Mouse (Mus musculus): Measurements from ENCODE around the gene Lpgat1. TPM values are rescaled to one million over a fixed set of nuclear protein-coding genes. Genes with fewer than 3 reads are reported as not detected.

Gene Lpgat1
- polyA plus RNA-seq, 1 experiment, result 1.9 TPM

DNA sequence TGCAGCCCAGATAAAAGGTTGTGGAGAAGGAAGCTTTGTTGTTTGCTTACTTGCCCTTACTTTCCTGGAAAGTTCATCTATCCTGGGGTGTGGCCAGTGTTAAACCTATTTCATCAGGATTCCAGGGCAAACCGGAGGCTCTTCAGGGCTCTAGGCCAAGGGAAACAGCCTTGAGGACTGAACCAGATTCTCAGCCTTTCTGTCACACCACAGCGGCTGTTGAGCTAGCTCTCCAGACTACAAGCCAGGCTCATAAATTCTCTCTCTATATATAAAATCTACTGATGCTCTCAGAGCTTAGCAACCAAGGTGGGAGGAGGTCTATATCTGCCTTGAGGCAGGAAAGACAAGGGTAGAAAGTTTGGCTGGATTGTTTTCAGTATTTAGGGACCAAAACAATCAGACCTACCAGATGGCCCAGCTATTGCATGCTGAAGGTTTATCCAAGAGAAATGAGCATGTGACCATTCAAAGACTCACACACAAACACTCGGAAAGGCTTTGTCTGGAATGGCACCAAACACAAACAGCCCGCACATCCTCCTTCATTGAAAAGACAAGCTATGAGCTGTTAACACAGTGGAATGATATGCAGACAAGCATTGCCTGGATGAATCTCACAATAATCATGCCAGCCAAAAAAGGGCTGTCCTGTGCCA, 78.7 kb downstream of the Lpgat1 start:
- H3K4me1 ChIP-seq, result peaks cover 33% of the 10 kb centered on the region
- H3K27me3 ChIP-seq (replicated peaks), result peaks cover 8% of the 10 kb centered on the region
- H3K4me3 ChIP-seq (replicated peaks), result no peak overlapping the region
- H3K9me3 ChIP-seq, result peaks cover 33% of the 10 kb centered on the region
- TF ChIP-seq FLI1 (IDR thresholded peaks at IDR 0.05; ENCODE audit: low read length) (no peak), GATA1 (IDR thresholded peaks at IDR 0.05; ENCODE audit: borderline replicate concordance, low read length) (no peak)
- H3K36me3 ChIP-seq (replicated peaks; ENCODE audit: low read length), result no peaks in the 10 kb centered on the region

DNA sequence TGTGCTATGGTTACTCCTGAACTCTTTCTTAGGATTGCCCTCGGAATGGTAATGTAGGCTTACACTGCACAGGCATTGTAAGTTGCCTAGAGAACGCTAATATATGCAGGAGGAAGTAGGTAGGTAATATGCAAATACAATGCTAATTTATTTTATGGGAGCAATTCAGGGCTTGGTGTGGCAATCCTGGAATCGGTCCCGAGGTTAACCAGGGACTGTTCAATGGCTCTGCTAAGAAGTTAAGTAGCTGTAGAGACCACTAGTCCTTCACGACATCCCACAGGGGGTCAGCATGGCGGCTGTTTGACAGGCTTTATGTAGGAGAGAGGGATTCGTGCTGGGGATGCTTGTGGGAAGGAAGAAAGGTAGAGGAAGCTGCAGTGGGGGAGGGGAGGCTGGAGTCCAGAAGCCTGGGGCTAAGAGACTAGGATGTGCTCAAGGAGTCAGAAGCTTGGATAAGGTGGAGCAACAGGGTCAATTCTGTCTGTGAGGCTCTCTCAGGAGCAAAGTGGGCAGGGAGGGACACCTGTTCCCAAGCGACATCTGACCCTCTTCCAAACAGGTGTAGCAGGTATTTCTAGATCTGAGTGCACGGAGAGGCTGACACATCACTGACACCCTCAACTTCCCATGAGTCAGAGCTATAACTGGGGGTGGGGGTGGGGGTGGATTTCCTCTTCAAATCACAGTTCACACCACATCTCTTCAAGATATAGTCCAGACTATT, 84.6 kb downstream of the Lpgat1 start:
- Histone ChIP-seq H3K4me1 (peaks cover 43% of the 10 kb centered on the region), H3K36me3 (replicated peaks; ENCODE audit: low read length) (no peaks in the 10 kb centered on the region), H3K4me3 (replicated peaks) (no peak overlapping the region), H3K9me3 (peaks cover 50% of the 10 kb centered on the region), H3K27me3 (replicated peaks) (peaks cover 17% of the 10 kb centered on the region)
- TF ChIP-seq FLI1 (IDR thresholded peaks at IDR 0.05; ENCODE audit: low read length), result no peak

DNA sequence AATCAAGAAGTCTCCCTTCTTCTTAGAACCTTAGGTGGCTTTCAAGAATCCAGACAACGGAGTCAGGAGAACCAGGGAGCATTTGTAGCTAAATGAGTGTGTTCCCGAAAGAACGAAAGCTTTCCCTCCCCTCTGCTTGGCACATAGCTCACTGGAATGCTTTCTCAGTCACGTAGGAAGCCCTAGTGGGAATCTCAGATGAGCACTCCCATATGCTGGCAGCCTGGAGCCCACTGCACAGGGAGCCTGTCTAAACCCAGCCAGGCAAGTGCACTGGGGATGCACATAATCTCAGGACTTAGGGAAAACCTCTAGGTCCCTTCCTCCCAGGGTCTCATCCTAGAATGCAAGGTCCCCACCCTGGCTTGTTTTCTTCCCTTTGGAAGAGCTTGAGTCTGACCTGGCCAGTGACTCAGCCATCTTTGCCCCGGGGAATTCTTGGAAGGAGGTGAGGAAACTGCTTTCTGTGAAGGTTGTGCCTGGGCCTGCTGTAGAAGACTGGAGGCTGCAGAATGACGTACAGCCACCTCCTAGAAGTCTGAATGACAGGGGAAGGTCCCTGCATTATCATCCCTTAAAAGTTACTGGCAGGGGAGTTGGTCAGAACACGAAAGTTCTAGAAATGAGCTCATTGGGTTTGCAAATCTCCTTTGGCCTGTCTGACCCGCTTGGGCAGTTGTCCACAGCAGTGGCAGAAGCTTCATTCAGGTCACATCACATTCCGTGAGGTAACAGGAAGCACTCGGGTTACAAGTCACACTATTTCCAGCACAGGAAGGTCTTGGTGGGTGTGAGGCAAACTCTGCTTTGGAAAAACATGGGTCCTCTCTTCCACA, 85.4 kb downstream of the Lpgat1 start:
- Histone ChIP-seq H3K27me3 (replicated peaks) (peaks cover 17% of the 10 kb centered on the region), H3K36me3 (replicated peaks; ENCODE audit: low read length) (no peaks in the 10 kb centered on the region), H3K4me3 (replicated peaks) (no peak overlapping the region), H3K4me1 (peaks cover 36% of the 10 kb centered on the region), H3K9me3 (peaks cover 48% of the 10 kb centered on the region)
- no peak for TF ChIP-seq GATA1 (IDR thresholded peaks at IDR 0.05; ENCODE audit: borderline replicate concordance, low read length)

DNA sequence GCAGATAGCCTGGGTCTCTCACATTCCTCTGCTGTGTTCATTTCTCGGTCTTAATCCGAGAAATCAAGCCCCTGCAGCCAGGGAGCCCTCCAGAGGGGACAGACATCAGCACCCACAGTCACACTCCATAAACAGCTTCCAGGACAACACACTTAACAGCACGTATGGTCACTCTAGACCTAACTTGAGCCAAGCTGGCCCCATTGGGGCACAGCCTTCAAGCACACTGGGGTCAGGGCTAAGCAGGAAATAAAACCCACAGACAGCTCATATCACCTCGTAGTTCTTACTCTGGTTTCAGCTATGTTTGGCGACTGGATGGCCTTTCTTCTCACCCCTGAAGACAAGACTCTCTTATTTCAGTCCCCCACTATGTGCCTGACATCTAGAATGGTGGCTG, 87.1 kb downstream of the Lpgat1 start:
- Histone ChIP-seq H3K4me3 (replicated peaks) (no peak overlapping the region), H3K36me3 (replicated peaks; ENCODE audit: low read length) (no peaks in the 10 kb centered on the region), H3K27me3 (replicated peaks) (peaks cover 19% of the 10 kb centered on the region), H3K4me1 (peaks cover 31% of the 10 kb centered on the region), H3K9me3 (peaks cover 37% of the 10 kb centered on the region)
- TF ChIP-seq FLI1 (IDR thresholded peaks at IDR 0.05; ENCODE audit: low read length), result no peak
- no peak for TF ChIP-seq GATA1 (IDR thresholded peaks at IDR 0.05; ENCODE audit: borderline replicate concordance, low read length)

DNA sequence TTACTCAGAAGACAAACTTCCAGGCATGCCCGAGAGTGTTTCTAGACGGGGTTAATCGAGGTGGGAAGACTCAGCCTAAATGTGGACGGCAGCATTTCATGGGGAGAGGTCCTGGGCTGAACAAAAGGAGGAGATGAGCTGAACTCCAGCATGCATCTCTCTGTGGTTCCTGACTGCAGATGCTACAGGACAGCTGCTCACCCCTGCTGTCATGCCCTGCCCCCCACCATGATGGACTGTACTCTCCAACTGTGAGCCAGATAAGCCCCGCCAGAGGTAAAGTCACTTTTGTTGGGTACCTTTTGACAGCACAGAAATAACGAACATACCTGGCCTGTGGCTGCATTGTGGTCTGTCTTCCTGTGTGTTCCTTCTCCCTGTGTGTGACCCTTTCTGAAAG, 88.2 kb downstream of the Lpgat1 start:
- Histone ChIP-seq H3K9me3 (peaks cover 36% of the 10 kb centered on the region), H3K4me1 (peaks cover 31% of the 10 kb centered on the region), H3K36me3 (replicated peaks; ENCODE audit: low read length) (no peaks in the 10 kb centered on the region), H3K27me3 (replicated peaks) (peaks cover 21% of the 10 kb centered on the region), H3K4me3 (replicated peaks) (no peak overlapping the region)
- no peak for TF ChIP-seq GATA1 (IDR thresholded peaks at IDR 0.05; ENCODE audit: borderline replicate concordance, low read length)
- TF ChIP-seq FLI1 (IDR thresholded peaks at IDR 0.05; ENCODE audit: low read length), result no peak

DNA sequence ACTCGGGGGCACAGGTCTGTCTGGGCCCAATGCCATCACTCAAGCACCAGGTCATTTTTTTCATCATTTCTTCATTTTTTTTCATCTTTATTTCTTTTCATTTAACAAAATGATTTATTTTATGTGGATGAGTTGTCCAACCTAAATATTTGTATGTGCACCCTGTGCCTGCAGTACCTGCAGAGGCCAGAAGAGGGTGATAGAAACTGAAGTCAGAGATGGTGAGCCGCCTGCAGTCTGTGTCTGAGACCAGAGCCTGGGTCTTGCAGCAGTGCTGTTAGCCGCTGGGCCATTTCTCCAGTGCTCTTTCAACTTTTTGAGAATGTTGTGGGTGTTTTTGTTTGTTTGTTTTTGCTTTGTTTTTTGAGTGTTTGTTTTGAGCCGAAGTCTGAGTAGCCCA, 89.1 kb downstream of the Lpgat1 start:
- Histone ChIP-seq H3K4me3 (replicated peaks) (no peak overlapping the region), H3K27me3 (replicated peaks) (peaks cover 26% of the 10 kb centered on the region), H3K36me3 (replicated peaks; ENCODE audit: low read length) (no peaks in the 10 kb centered on the region), H3K9me3 (peaks cover 40% of the 10 kb centered on the region), H3K4me1 (peaks cover 31% of the 10 kb centered on the region)
- TF ChIP-seq GATA1 (IDR thresholded peaks at IDR 0.05; ENCODE audit: borderline replicate concordance, low read length) (no peak), FLI1 (IDR thresholded peaks at IDR 0.05; ENCODE audit: low read length) (no peak)

DNA sequence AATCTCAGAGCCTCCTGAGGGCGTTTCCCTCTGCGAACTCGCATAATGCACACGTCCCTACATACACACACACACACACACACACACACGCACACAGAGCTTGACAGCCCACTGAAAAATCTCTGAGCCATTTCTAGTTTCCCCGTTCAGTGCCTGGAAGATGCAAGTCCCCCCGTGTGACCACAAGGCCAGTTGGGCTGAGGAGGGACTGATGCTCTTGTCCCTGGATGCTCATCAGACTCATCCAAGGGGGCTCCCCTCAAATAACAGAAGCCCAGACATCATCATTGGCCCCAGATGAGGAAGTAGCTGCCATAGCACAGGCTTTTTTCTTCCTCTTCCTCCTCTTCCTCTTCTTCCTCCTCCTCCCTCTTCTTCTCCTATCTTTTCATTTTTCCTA, 90.3 kb downstream of the Lpgat1 start:
- peaks cover 34% of the 10 kb centered on the region for H3K9me3 ChIP-seq
- H3K4me1 ChIP-seq, result peaks cover 29% of the 10 kb centered on the region

DNA sequence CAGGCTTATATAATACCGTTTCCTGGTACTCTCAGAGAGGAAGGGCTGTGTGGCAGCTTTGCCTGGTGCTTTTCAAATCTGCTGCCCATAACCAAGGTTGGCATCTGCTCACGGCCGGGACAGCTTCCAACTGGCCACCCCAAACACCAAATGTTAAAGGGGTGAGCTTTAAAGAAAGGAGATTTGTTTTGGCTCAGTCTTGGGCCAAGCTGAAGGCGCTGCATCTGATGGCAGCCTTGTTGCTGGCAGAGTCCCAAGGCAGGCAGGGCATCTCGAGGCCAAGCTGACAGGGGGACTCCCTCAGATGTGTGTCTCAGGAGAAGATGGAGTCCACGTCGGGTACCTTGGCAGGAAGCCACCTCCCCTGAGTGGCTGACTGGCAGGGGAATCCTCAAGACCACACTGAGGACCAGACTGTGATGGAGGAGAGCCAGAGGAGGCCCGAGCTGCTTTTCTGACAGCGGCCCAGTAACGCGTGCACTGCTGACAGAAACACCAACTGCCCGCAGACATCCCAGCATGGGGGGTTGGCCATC, 91.1 kb downstream of the Lpgat1 start:
- Histone ChIP-seq H3K9me3 (peaks cover 34% of the 10 kb centered on the region), H3K4me1 (peaks cover 22% of the 10 kb centered on the region), H3K4me3 (replicated peaks) (no peak overlapping the region), H3K36me3 (replicated peaks; ENCODE audit: low read length) (no peaks in the 10 kb centered on the region), H3K27me3 (replicated peaks) (peaks cover 23% of the 10 kb centered on the region)
- TF ChIP-seq GATA1 (IDR thresholded peaks at IDR 0.05; ENCODE audit: borderline replicate concordance, low read length), result no peak
- no peak for TF ChIP-seq FLI1 (IDR thresholded peaks at IDR 0.05; ENCODE audit: low read length)

More for the DNA sequence above, 90.3 kb downstream of the Lpgat1 start:
- Histone ChIP-seq H3K27me3 (replicated peaks) (peaks cover 25% of the 10 kb centered on the region), H3K36me3 (replicated peaks; ENCODE audit: low read length) (no peaks in the 10 kb centered on the region), H3K4me3 (replicated peaks) (no peak overlapping the region)
- TF ChIP-seq FLI1 (IDR thresholded peaks at IDR 0.05; ENCODE audit: low read length) (no peak), GATA1 (IDR thresholded peaks at IDR 0.05; ENCODE audit: borderline replicate concordance, low read length) (no peak)

DNA sequence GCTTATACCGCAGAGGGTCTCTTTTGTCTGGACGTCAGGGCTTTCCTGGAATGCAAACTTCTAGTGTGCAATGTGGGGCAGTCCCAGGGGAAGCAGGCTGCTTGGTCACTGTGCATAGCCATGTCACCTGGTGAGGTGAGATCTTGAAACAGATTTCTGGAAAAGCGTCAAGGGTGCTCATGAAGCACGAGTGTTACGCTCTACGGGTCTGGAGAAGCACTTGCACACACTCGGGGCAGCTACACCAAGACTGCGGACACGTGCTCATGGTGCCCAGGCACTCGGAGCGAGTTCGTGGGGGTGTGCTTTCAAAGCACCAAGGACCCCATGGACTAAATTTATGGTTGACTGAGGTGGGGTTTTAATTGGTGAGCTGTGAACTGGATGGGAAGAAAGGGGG, 94.1 kb downstream of the Lpgat1 start:
- H3K27me3 ChIP-seq (replicated peaks), result peaks cover 15% of the 10 kb centered on the region
- H3K9me3 ChIP-seq, result peaks cover 25% of the 10 kb centered on the region
- peaks cover 4% of the 10 kb centered on the region for H3K4me1 ChIP-seq
- H3K4me3 ChIP-seq (replicated peaks), result no peak overlapping the region
- no peaks in the 10 kb centered on the region for H3K36me3 ChIP-seq (replicated peaks; ENCODE audit: low read length)
- TF ChIP-seq GATA1 (IDR thresholded peaks at IDR 0.05; ENCODE audit: borderline replicate concordance, low read length), result no peak
- TF ChIP-seq FLI1 (IDR thresholded peaks at IDR 0.05; ENCODE audit: low read length), result no peak
